Mouse (Mus musculus) liver, postnatal 0 days (tissue): Measurements from ENCODE around the gene Gm1043. TPM values are rescaled to one million over a fixed set of nuclear protein-coding genes. Genes with fewer than 3 reads are reported as not detected.

Experiments
- ATAC-seq: fragments of 200-750 bp; cut with Nextera tagmentation; 2 replicates; pipeline ENCODE4 v1.8.0; 2017; ENCODE audit warnings: mild to moderate bottlenecking, moderate library complexity
- DNase-seq: peaks from one replicate; pipeline ENCODE4 v3.0.0-alpha.2; 2016
- H3K27ac ChIP-seq: fragments of 300-500 bp; sonication (generic); 2 replicates; pipeline ENCODE4 v1.5.1; 2014; ENCODE audit warnings: antibody characterized with exemption, moderate library complexity, mild to moderate bottlenecking, low read depth
- H3K27me3 ChIP-seq: fragments of 300-500 bp; sonication (generic); 2 replicates; pipeline ENCODE4 v1.6.1; 2014; ENCODE audit warnings: low read length, control low read depth, mixed read lengths; ENCODE audit not compliant: insufficient read depth
- H3K36me3 ChIP-seq: fragments of 300-500 bp; sonication (generic); replicated peaks from 2 replicates; pipeline ENCODE4 v1.6.1; 2014; ENCODE audit warnings: mild to moderate bottlenecking, control low read depth, low read length, moderate library complexity, mixed read lengths; ENCODE audit not compliant: insufficient read depth
- H3K4me1 ChIP-seq: fragments of 300-500 bp; sonication (generic); 2 replicates; pipeline ENCODE4 v1.6.1; 2014; ENCODE audit warnings: antibody characterized with exemption, mild to moderate bottlenecking, control low read depth; ENCODE audit not compliant: insufficient read depth
- H3K4me2 ChIP-seq: fragments of 300-500 bp; sonication (generic); 2 replicates; pipeline ENCODE4 v1.6.1; 2014; ENCODE audit warnings: low read depth, mild to moderate bottlenecking, low read length, moderate library complexity, mixed read lengths
- H3K4me3 ChIP-seq: fragments of 300-500 bp; sonication (generic); 2 replicates; pipeline ENCODE4 v1.5.1; 2014; ENCODE audit warnings: low read depth, low read length
- H3K9ac ChIP-seq: fragments of 300-500 bp; sonication (generic); replicated peaks from 2 replicates; pipeline ENCODE4 v1.6.1; 2014; ENCODE audit warnings: mild to moderate bottlenecking, moderate library complexity
- H3K9me3 ChIP-seq: fragments of 300-500 bp; sonication (generic); 2 replicates; pipeline ENCODE4 v1.6.1; 2016; ENCODE audit warnings: mild to moderate bottlenecking, control low read depth, low read length, mixed read lengths
- CTCF ChIP-seq: sonication (generic); IDR thresholded peaks from 2 replicates; pipeline ENCODE4 v1.5.1; 2016; ENCODE audit warnings: antibody characterized with exemption, low read depth
- EP300 ChIP-seq: IDR thresholded peaks from 2 replicates; pipeline ENCODE4 v1.6.1; 2016; ENCODE audit warnings: antibody characterized with exemption, low read depth, mild to moderate bottlenecking
- WGBS: fragments of 180-500 bp; shearing (Covaris S2); extraction: QIAGEN DNeasy Blood & Tissue Kit; methylation state at CpG from one replicate; pipeline ENCODE4 v1.1.7; 2014; ENCODE audit not compliant: insufficient replicate concordance; 5-methylcytosine and 5-hydroxymethylcytosine counted together
- polyA plus RNA-seq: library from polyadenylated mRNA; unstranded; fragments of >200 nt; fragmentation: Nextera tagmentation; extraction: Ambion mirVana; gene quantifications from 2 replicates; pipeline ENCODE4 v1.2.1, GENCODE M21; 2015

Gm1043 gene
- polyA plus RNA-seq, 1 experiment from 2014 or later = not detected

DNA sequence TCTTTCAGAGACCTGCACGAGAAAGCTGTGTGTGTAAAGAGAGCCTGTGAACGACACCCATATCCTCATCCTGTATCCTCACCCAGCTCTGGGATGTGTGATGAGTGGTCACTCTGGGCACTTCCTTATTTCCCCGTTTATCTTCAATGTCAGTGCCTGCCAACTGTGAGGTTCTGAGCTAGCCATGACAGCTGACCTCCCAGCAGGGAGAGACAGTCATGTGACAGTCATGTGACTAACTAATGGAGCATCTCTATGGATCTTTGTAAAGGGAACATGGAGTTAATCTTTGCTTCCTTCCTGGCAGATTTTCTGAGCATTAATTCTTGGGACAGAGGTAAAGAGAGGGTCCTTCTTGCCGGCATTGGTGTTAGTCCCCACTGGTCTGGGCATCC is 128.5 kb downstream of the Gm1043 start:
- Histone ChIP-seq H3K27me3 (no peaks in the 10 kb centered on the region), H3K36me3 (no peaks in the 10 kb centered on the region), H3K4me3 (no peak overlapping the region), H3K9ac (no peak overlapping the region), H3K9me3 (no peaks in the 10 kb centered on the region), H3K4me2 (no peak overlapping the region), H3K27ac (no peak overlapping the region), H3K4me1 (no peaks in the 10 kb centered on the region)
- no peak for ATAC-seq
- TF ChIP-seq EP300 (no peak), CTCF (no peak)
- WGBS = 58% methylated on average over 4 of the region's 4 CpGs
- no peak for DNase-seq

DNA sequence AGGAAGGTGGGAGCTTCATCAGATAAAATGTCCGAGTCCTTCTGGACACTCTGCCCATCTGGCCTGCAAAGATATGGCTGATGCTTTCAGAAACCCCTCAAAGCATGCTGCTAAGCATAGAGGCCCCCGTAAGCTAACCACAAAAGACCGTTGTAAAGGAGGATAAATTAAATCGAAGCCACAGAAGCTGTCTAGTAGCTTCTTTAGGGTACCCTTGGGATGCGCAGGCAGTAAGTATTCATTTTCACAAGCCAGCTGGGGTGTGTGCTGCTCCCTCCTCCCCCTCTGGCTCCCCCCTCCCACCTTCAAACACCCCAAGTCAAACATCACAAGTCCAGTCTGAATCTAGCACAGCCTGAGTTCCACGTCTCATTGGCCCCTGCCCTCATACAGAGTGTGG is 129.4 kb downstream of the Gm1043 start:
- no peak for ATAC-seq
- no peak for DNase-seq
- Histone ChIP-seq H3K4me3 (no peak overlapping the region), H3K9me3 (no peaks in the 10 kb centered on the region), H3K4me2 (no peak overlapping the region), H3K36me3 (no peaks in the 10 kb centered on the region), H3K27me3 (no peaks in the 10 kb centered on the region), H3K4me1 (no peaks in the 10 kb centered on the region), H3K27ac (no peak overlapping the region), H3K9ac (no peak overlapping the region)
- no peak for TF ChIP-seq EP300
- no peak for TF ChIP-seq CTCF
- 68% methylated on average over 6 of the region's 6 CpGs for WGBS

DNA sequence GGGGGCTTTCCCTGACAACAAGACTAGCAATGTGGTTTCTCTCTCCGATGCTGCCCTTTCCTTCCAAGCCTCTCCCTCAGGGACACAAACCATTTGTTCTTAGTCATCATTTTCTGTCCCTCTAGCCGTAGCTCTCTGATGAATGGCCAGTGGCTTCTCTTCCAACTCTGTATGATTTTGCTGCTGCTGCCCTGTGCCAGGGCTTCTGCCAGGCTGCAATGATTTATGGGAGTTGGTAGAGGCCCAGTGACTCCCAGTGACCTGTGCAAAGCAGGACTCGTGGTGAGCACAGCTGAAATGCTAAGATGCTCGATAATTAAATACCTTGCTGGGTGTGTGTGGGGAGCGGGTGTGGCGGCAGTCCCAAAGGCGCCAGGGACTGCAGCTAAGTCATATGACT is 130.1 kb downstream of the Gm1043 start:
- no peak overlapping the region for H3K27ac ChIP-seq
- no peaks in the 10 kb centered on the region for H3K4me1 ChIP-seq
- H3K36me3 ChIP-seq = no peaks in the 10 kb centered on the region
- no peak overlapping the region for H3K4me3 ChIP-seq
- no peak overlapping the region for H3K9ac ChIP-seq
- H3K9me3 ChIP-seq = no peaks in the 10 kb centered on the region
- WGBS = 80% methylated on average over 7 of the region's 7 CpGs
- ATAC-seq (no peak), DNase-seq (no peak)
- no peaks in the 10 kb centered on the region for H3K27me3 ChIP-seq
- TF ChIP-seq CTCF (no peak), EP300 (no peak)
- no peak overlapping the region for H3K4me2 ChIP-seq

DNA sequence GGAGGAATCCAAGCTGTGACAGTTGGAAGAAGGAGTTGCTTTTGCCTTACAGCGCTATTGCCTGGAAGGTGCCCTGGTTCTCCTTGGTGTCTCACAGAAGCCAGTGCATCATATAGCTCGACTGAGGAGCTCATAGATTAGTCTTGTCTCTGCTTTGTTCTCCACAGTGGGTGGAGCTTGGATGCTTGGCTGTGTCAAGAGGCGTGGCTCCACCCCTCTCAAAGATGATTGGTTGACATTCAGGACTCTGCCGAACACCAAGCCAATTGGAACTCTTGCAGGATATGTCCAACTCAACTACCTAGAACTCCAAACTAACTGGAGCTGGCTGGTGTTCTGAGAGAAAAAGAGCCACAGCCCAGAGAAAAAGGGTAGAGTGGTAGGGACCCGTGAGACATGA is 134.4 kb downstream of the Gm1043 start:
- DNase-seq (no peak), ATAC-seq (no peak)
- H3K27me3 ChIP-seq = no peaks in the 10 kb centered on the region
- H3K9ac ChIP-seq = no peak overlapping the region
- no peak overlapping the region for H3K4me3 ChIP-seq
- WGBS = 50% methylated on average over 5 of the region's 5 CpGs
- H3K27ac ChIP-seq = no peak overlapping the region
- no peaks in the 10 kb centered on the region for H3K36me3 ChIP-seq
- no peak for TF ChIP-seq CTCF
- no peak for TF ChIP-seq EP300
- no peak overlapping the region for H3K4me2 ChIP-seq
- H3K4me1 ChIP-seq = no peaks in the 10 kb centered on the region
- H3K9me3 ChIP-seq = no peaks in the 10 kb centered on the region

- Histone ChIP-seq H3K9ac (no peak overlapping the region), H3K4me3 (no peak overlapping the region), H3K36me3 (no peaks in the 10 kb centered on the region), H3K9me3 (no peaks in the 10 kb centered on the region), H3K4me1 (no peaks in the 10 kb centered on the region), H3K27me3 (no peaks in the 10 kb centered on the region), H3K4me2 (no peak overlapping the region), H3K27ac (no peak overlapping the region)
- ATAC-seq (no peak), DNase-seq (no peak)
- TF ChIP-seq CTCF (no peak), EP300 (no peak)
- WGBS = 81% methylated on average over 5 of the region's 5 CpGs
These were observed 135.4 kb downstream of the Gm1043 start for GRCm38 (mm10) chr5:37220575-37220974.

- ATAC-seq (no peak), DNase-seq (no peak)
- WGBS = 54% methylated on average over 6 of the region's 6 CpGs
- Histone ChIP-seq H3K4me3 (no peak overlapping the region), H3K9ac (no peak overlapping the region), H3K4me2 (no peak overlapping the region), H3K4me1 (no peaks in the 10 kb centered on the region), H3K27me3 (no peaks in the 10 kb centered on the region), H3K27ac (no peak overlapping the region), H3K9me3 (no peaks in the 10 kb centered on the region), H3K36me3 (no peaks in the 10 kb centered on the region)
- no peak for TF ChIP-seq CTCF
- TF ChIP-seq EP300 = no peak
These were observed 136.4 kb downstream of the Gm1043 start for GRCm38 (mm10) chr5:37221563-37221962.

DNA sequence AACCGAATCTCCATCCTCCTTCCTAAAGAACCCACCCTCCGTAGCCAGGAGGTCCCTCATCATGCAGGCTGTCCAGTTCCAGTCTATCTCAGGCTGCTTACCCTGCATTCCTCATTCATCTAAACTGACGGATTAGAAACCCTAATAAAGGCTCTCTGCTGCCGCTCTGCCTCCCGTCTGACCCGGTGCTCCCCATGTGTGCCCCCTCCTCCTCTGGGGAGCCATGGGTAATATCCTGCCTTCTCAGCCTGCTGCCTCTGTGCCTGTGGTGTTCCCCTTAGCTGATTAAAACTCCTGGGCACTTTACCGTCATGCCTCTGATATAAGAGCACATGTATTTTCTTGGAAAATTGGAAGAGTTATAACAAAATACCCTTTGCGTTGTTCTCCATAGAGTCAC is 137.1 kb downstream of the Gm1043 start:
- no peak for TF ChIP-seq CTCF
- no peak for TF ChIP-seq EP300
- no peak for ATAC-seq
- H3K4me2 ChIP-seq = no peak overlapping the region
- no peaks in the 10 kb centered on the region for H3K27me3 ChIP-seq
- no peak overlapping the region for H3K9ac ChIP-seq
- H3K9me3 ChIP-seq = no peaks in the 10 kb centered on the region
- no peaks in the 10 kb centered on the region for H3K4me1 ChIP-seq
- H3K36me3 ChIP-seq = no peaks in the 10 kb centered on the region
- H3K27ac ChIP-seq = no peak overlapping the region
- no peak for DNase-seq
- 68% methylated on average over 8 of the region's 8 CpGs for WGBS
- H3K4me3 ChIP-seq = no peak overlapping the region
